Mouse (Mus musculus): Measurements from ENCODE around the gene Cyp2c38. TPM values are rescaled to one million over a fixed set of nuclear protein-coding genes. Genes with fewer than 3 reads are reported as not detected.
"Not testable (repeated sequence)": the region's sequence is repeated elsewhere in the genome, so short reads cannot be mapped to it uniquely, and the experiment has no call there.

Gene Cyp2c38
- total RNA-seq (2021), result not detected

- DNase-seq, result no peak
Observed at GRCm38 (mm10) chr19:39462941-39463340, at the start of gene Cyp2c38. Gene Cyp2c38, minus strand, starts transcription at chr19:39463075.

GRCm38 (mm10) chr19:39510534-39510933, 47.7 kb upstream of the Cyp2c38 start, which contains the start of gene Cyp2c39:
Gene Cyp2c39, plus strand, starts transcription at chr19:39510862.
- no peak for DNase-seq

GRCm38 (mm10) chr19:39509533-39509932, 46.7 kb upstream of the Cyp2c38 start:
- no peak for DNase-seq

- no peak for DNase-seq
Observed at GRCm38 (mm10) chr19:39506341-39506740, 43.5 kb upstream of the Cyp2c38 start.

GRCm38 (mm10) chr19:39483961-39484360, 21.1 kb upstream of the Cyp2c38 start:
- not testable (repeated sequence) for DNase-seq

GRCm38 (mm10) chr19:39463923-39464322, 1.0 kb upstream of the Cyp2c38 start:
- no peak for DNase-seq

Other genes starting within 250 kb of the Cyp2c38 start
- not detected for gene Cyp2c29, start 193.7 kb downstream of the Cyp2c38 start, total RNA-seq (2021)
- not detected for gene Cyp2c39, start 47.8 kb upstream of the Cyp2c38 start, total RNA-seq (2021)
- gene Cyp2c67, start 186.0 kb upstream of the Cyp2c38 start, total RNA-seq (2021), result not detected